ENCODE assay signal across 22 mouse cellular contexts in the genomic region with DNA sequence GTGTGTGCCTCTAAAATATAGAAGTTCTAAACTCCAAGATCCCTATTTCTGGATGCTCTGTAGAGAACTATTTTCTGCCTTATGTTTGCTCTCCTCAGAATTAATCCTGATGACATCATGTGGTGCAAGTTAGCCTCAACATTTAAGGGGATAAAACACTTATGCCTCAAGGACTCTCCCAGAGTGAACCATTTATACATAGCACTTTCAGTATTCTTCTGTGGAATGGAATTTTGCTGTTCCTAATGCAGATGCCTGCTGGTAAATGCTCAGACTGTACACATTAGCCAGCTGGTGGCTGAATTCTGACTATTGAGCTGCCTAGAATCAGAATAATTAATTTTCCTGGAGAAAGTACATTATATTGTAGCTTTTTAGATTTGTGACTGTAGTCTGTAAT.
DNase-seq lines count a peak whose midpoint lies in the region; ATAC-seq and TF ChIP-seq lines count a peak whose summit lies in the region.
"Had no signal": no experiment of that assay in that cellular context is flagged by ENCODE, and none has a peak within 500 bp of the region (broad histone marks: within the 10 kb centered on the region; RNA-seq: fewer than 3 reads in every experiment).

No protein-coding gene starts in this region.

- TF ChIP-seq CTCF in hindbrain, postnatal 0 days (IDR thresholded peaks at IDR 0.05; ENCODE audit: low read depth), result no peak
- no peak for TF ChIP-seq CTCF in brain, embryonic 14.5 days (IDR thresholded peaks at IDR 0.05; ENCODE audit: borderline replicate concordance, extremely low read depth, insufficient read depth, insufficient read length)

- H3K4me2 ChIP-seq in forebrain, embryonic 14.5 days (ENCODE audit: low read length), result no peak overlapping the region
- H3K4me2 ChIP-seq in hindbrain, embryonic 14.5 days (replicated peaks), result no peak overlapping the region
- no peak overlapping the region for H3K4me2 ChIP-seq in hindbrain, postnatal 0 days (ENCODE audit: low read depth, low read length)
- H3K4me2 ChIP-seq in neural tube, embryonic 14.5 days (ENCODE audit: low read depth, low read length), result no peak overlapping the region
- H3K4me2 ChIP-seq in neural tube, embryonic 15.5 days, result no peak overlapping the region
- H3K4me2 ChIP-seq: embryonic facial prominence, embryonic 13.5 days; embryonic facial prominence, embryonic 15.5 days; forebrain, embryonic 15.5 days had no signal

- no peak overlapping the region for H3K9ac ChIP-seq in forebrain, embryonic 14.5 days (ENCODE audit: low read length)
- H3K9ac ChIP-seq in hindbrain, embryonic 14.5 days, result no peak overlapping the region
- H3K9ac ChIP-seq in hindbrain, postnatal 0 days (replicated peaks; ENCODE audit: low read length), result no peak overlapping the region
- no peak overlapping the region for H3K9ac ChIP-seq in neural tube, embryonic 14.5 days (replicated peaks; ENCODE audit: low read depth, low read length)
- no peak overlapping the region for H3K9ac ChIP-seq in neural tube, embryonic 15.5 days (replicated peaks)
- H3K9ac ChIP-seq: embryonic facial prominence, embryonic 13.5 days; embryonic facial prominence, embryonic 15.5 days; forebrain, embryonic 15.5 days had no signal

- peak; percentile 42; the same call in 1 of the 2 replicates for ATAC-seq in forebrain, embryonic 14.5 days
- peak; percentile 57; the same call in 1 of the 2 replicates for ATAC-seq in hindbrain, embryonic 14.5 days (ENCODE audit: low FRiP score)
- no peak for ATAC-seq in hindbrain, postnatal 0 days
- peak; percentile 38; the same call in 1 of the 2 replicates for ATAC-seq in neural tube, embryonic 14.5 days (ENCODE audit: low read depth)
- ATAC-seq in neural tube, embryonic 15.5 days (ENCODE audit: low FRiP score), result no peak
- ATAC-seq: forebrain, embryonic 15.5 days had no signal

- no peaks in the 10 kb centered on the region for H3K9me3 ChIP-seq in forebrain, embryonic 14.5 days (replicated peaks; ENCODE audit: control insufficient read depth, low read length)
- H3K9me3 ChIP-seq in forebrain, embryonic 10.5 days, result no peaks in the 10 kb centered on the region
- no peaks in the 10 kb centered on the region for H3K9me3 ChIP-seq in hindbrain, embryonic 14.5 days (ENCODE audit: control insufficient read depth, low read length)
- H3K9me3 ChIP-seq in hindbrain, postnatal 0 days (ENCODE audit: low read length), result no peaks in the 10 kb centered on the region
- H3K9me3 ChIP-seq in neural tube, embryonic 14.5 days (ENCODE audit: control insufficient read depth, low read length), result no peaks in the 10 kb centered on the region
- H3K9me3 ChIP-seq in neural tube, embryonic 15.5 days (replicated peaks), result no peaks in the 10 kb centered on the region
- H3K9me3 ChIP-seq: embryonic facial prominence, embryonic 13.5 days; embryonic facial prominence, embryonic 15.5 days; forebrain, embryonic 15.5 days had no signal

- H3K4me1 ChIP-seq in forebrain, embryonic 14.5 days (ENCODE audit: control insufficient read depth, insufficient read depth, low read length), result no peaks in the 10 kb centered on the region
- no peaks in the 10 kb centered on the region for H3K4me1 ChIP-seq in forebrain, embryonic 10.5 days
- no peaks in the 10 kb centered on the region for H3K4me1 ChIP-seq in hindbrain, embryonic 14.5 days (replicated peaks; ENCODE audit: control insufficient read depth, insufficient read depth, low read length)
- H3K4me1 ChIP-seq in hindbrain, postnatal 0 days (ENCODE audit: insufficient read depth, low read length), result no peaks in the 10 kb centered on the region
- H3K4me1 ChIP-seq in neural tube, embryonic 14.5 days (ENCODE audit: control insufficient read depth, insufficient read depth, low read length), result no peaks in the 10 kb centered on the region
- H3K4me1 ChIP-seq in neural tube, embryonic 15.5 days, result no peaks in the 10 kb centered on the region
- H3K4me1 ChIP-seq: embryonic facial prominence, embryonic 13.5 days; embryonic facial prominence, embryonic 15.5 days; forebrain, embryonic 15.5 days had no signal

- H3K27me3 ChIP-seq in forebrain, embryonic 14.5 days (replicated peaks; ENCODE audit: control insufficient read depth, insufficient read depth, low read length), result no peaks in the 10 kb centered on the region
- no peaks in the 10 kb centered on the region for H3K27me3 ChIP-seq in forebrain, embryonic 10.5 days (ENCODE audit: poor library complexity, severe bottlenecking)
- H3K27me3 ChIP-seq in hindbrain, embryonic 14.5 days (ENCODE audit: control insufficient read depth, insufficient read depth, low read length), result no peaks in the 10 kb centered on the region
- no peaks in the 10 kb centered on the region for H3K27me3 ChIP-seq in hindbrain, postnatal 0 days (ENCODE audit: insufficient read depth, low read length)
- no peaks in the 10 kb centered on the region for H3K27me3 ChIP-seq in neural tube, embryonic 14.5 days (ENCODE audit: control insufficient read depth, insufficient read depth, low read length)
- no peaks in the 10 kb centered on the region for H3K27me3 ChIP-seq in neural tube, embryonic 15.5 days (replicated peaks)
- H3K27me3 ChIP-seq: embryonic facial prominence, embryonic 13.5 days; embryonic facial prominence, embryonic 15.5 days; forebrain, embryonic 15.5 days had no signal

- H3K4me3 ChIP-seq in forebrain, embryonic 14.5 days (ENCODE audit: low read depth, low read length), result no peak overlapping the region
- no peak overlapping the region for H3K4me3 ChIP-seq in forebrain, embryonic 10.5 days
- H3K4me3 ChIP-seq in hindbrain, embryonic 14.5 days (replicated peaks; ENCODE audit: low read length), result no peak overlapping the region
- no peak overlapping the region for H3K4me3 ChIP-seq in hindbrain, postnatal 0 days (ENCODE audit: low read length)
- H3K4me3 ChIP-seq in neural tube, embryonic 14.5 days (ENCODE audit: low read depth, low read length), result no peak overlapping the region
- H3K4me3 ChIP-seq in neural tube, embryonic 15.5 days (replicated peaks), result no peak overlapping the region
- H3K4me3 ChIP-seq: embryonic facial prominence, embryonic 13.5 days; embryonic facial prominence, embryonic 15.5 days; erythroblast, embryonic 14.5 days; forebrain, embryonic 15.5 days had no signal

- no peak for TF ChIP-seq POLR2A in brain, embryonic 14.5 days (IDR thresholded peaks at IDR 0.05; ENCODE audit: borderline replicate concordance, extremely low read depth, insufficient read depth, insufficient read length, poor library complexity, severe bottlenecking)

- DNase-seq in forebrain, embryonic 14.5 days (ENCODE audit: low spot score), result peak; percentile 24
- DNase-seq in forebrain, embryonic 10.5 days (ENCODE audit: extremely low spot score, low spot score), result no peak
- no peak for DNase-seq in hindbrain, embryonic 14.5 days (ENCODE audit: low spot score)
- no peak for DNase-seq in hindbrain, postnatal 0 days (ENCODE audit: low spot score)
- peak; percentile 48 for DNase-seq in brain, embryonic 14.5 days (ENCODE audit: low read depth)
- no peak for DNase-seq in right cerebral cortex, postnatal 36 days (ENCODE audit: low spot score in 2 of 2)
- DNase-seq: adrenal gland, adult 2 months; adrenal gland, postnatal 10 days; adrenal gland, postnatal 25 days; cerebellum, adult 11 months; cerebellum, adult 18-20 months; cerebellum, adult 8-10 months; cerebellum, adult 9-11 months; cerebellum, postnatal 14 days; cerebellum, postnatal 36 days; embryo, embryonic 11 days had no signal

- no peaks in the 10 kb centered on the region for H3K36me3 ChIP-seq in forebrain, embryonic 14.5 days (ENCODE audit: control insufficient read depth, insufficient read depth, low read length)
- no peaks in the 10 kb centered on the region for H3K36me3 ChIP-seq in forebrain, embryonic 10.5 days (replicated peaks)
- no peaks in the 10 kb centered on the region for H3K36me3 ChIP-seq in hindbrain, embryonic 14.5 days (replicated peaks; ENCODE audit: control insufficient read depth, insufficient read depth)
- no peaks in the 10 kb centered on the region for H3K36me3 ChIP-seq in hindbrain, postnatal 0 days (ENCODE audit: insufficient read depth, low read length)
- H3K36me3 ChIP-seq in neural tube, embryonic 14.5 days (ENCODE audit: control insufficient read depth, insufficient read depth, low read length), result no peaks in the 10 kb centered on the region
- H3K36me3 ChIP-seq in neural tube, embryonic 15.5 days, result no peaks in the 10 kb centered on the region
- H3K36me3 ChIP-seq: embryonic facial prominence, embryonic 13.5 days; embryonic facial prominence, embryonic 15.5 days; forebrain, embryonic 15.5 days had no signal

- H3K27ac ChIP-seq in forebrain, embryonic 14.5 days (ENCODE audit: low read depth, low read length), result no peak overlapping the region
- no peak overlapping the region for H3K27ac ChIP-seq in forebrain, embryonic 10.5 days
- no peak overlapping the region for H3K27ac ChIP-seq in hindbrain, embryonic 14.5 days
- no peak overlapping the region for H3K27ac ChIP-seq in hindbrain, postnatal 0 days
- H3K27ac ChIP-seq in neural tube, embryonic 14.5 days (ENCODE audit: low read depth, low read length), result no peak overlapping the region
- H3K27ac ChIP-seq in neural tube, embryonic 15.5 days (replicated peaks), result no peak overlapping the region
- H3K27ac ChIP-seq: embryonic facial prominence, embryonic 13.5 days; embryonic facial prominence, embryonic 15.5 days; forebrain, embryonic 15.5 days had no signal

Comparison
In these comparisons a context has a peak if more than half of its experiments do, and no peak if none do; other contexts are left out.
1. ATAC-seq: peak in forebrain, embryonic 14.5 days (single experiment), hindbrain, embryonic 14.5 days (single experiment) and neural tube, embryonic 14.5 days (single experiment); none in hindbrain, postnatal 0 days (single experiment) and neural tube, embryonic 15.5 days (single experiment).
2. DNase-seq: peak in forebrain, embryonic 14.5 days (single experiment) and brain, embryonic 14.5 days (single experiment); none in forebrain, embryonic 10.5 days (single experiment), hindbrain, embryonic 14.5 days (single experiment), hindbrain, postnatal 0 days (single experiment) and right cerebral cortex, postnatal 36 days (0 of 2).